Mouse (Mus musculus) intestine, embryonic 15.5 days (tissue): ENCODE results near the gene Trem3. TPM values are rescaled to one million over a fixed set of nuclear protein-coding genes. Genes with fewer than 3 reads are reported as not detected.
A peak's percentile ranks its signal among the peaks of the same experiment; 100 is the strongest.

Experiments
- ATAC-seq: fragments of 200-750 bp; cut with Nextera tagmentation; 2 replicates; pipeline ENCODE4 v1.8.0; 2017; ENCODE audit warnings: moderate TSS enrichment, moderate library complexity
- H3K27ac ChIP-seq: fragments of 300-500 bp; sonication (generic); 2 replicates; pipeline ENCODE4 v1.5.1; 2015; ENCODE audit warnings: mild to moderate bottlenecking, inconsistent platforms
- H3K27me3 ChIP-seq: fragments of 300-500 bp; sonication (generic); replicated peaks from 2 replicates; pipeline ENCODE4 v1.6.1; 2015; ENCODE audit warnings: inconsistent platforms
- H3K36me3 ChIP-seq: fragments of 300-500 bp; sonication (generic); 2 replicates; pipeline ENCODE4 v1.6.1; 2015; ENCODE audit warnings: inconsistent platforms
- H3K4me1 ChIP-seq: fragments of 300-500 bp; sonication (generic); replicated peaks from 2 replicates; pipeline ENCODE4 v1.6.1; 2015; ENCODE audit warnings: inconsistent platforms
- H3K4me2 ChIP-seq: fragments of 300-500 bp; sonication (generic); replicated peaks from 2 replicates; pipeline ENCODE4 v1.6.1; 2015; ENCODE audit warnings: mild to moderate bottlenecking, inconsistent platforms
- H3K4me3 ChIP-seq: fragments of 300-500 bp; sonication (generic); replicated peaks from 2 replicates; pipeline ENCODE4 v1.5.1; 2015; ENCODE audit warnings: inconsistent platforms
- H3K9ac ChIP-seq: fragments of 300-500 bp; sonication (generic); 2 replicates; pipeline ENCODE4 v1.6.1; 2015; ENCODE audit warnings: inconsistent platforms
- H3K9me3 ChIP-seq: fragments of 300-500 bp; sonication (generic); 2 replicates; pipeline ENCODE4 v1.6.1; 2016; ENCODE audit warnings: inconsistent platforms
- WGBS: fragments of 180-500 bp; shearing (Covaris S2); methylation state at CpG from one replicate; pipeline ENCODE4 v1.1.7; 2015; 5-methylcytosine and 5-hydroxymethylcytosine counted together
- polyA plus RNA-seq: library from polyadenylated mRNA; unstranded; fragments of >200 nt; fragmentation: Nextera tagmentation; extraction: Ambion mirVana; gene quantifications from 2 replicates; pipeline ENCODE4 v1.2.1, GENCODE M21; 2015

Gene Trem3
- polyA plus RNA-seq, 1 experiment from 2014 or later, result 0.19 TPM

GRCm38 (mm10) chr17:48300199-48300598, 52.6 kb downstream of the Trem3 start:
- peaks cover 4% of the 10 kb centered on the region; the same call in 1 of the 2 replicates for H3K4me1 ChIP-seq
- no peaks in the 10 kb centered on the region for H3K9me3 ChIP-seq
- no peaks in the 10 kb centered on the region for H3K27me3 ChIP-seq
- 48% methylated on average over 7 of the region's 7 CpGs for WGBS
- no peak overlapping the region for H3K4me3 ChIP-seq
- ATAC-seq, result peak; percentile 80; the same call in 1 of the 2 replicates
- no peak overlapping the region; the same call in 1 of the 2 replicates for H3K9ac ChIP-seq
- H3K4me2 ChIP-seq, result no peak overlapping the region; the same call in 1 of the 2 replicates
- no peaks in the 10 kb centered on the region for H3K36me3 ChIP-seq
- H3K27ac ChIP-seq, result no peak overlapping the region

- Histone ChIP-seq H3K4me1 (peaks cover 4% of the 10 kb centered on the region; the same call in 1 of the 2 replicates), H3K9me3 (no peaks in the 10 kb centered on the region), H3K4me2 (no peak overlapping the region), H3K27me3 (no peaks in the 10 kb centered on the region), H3K4me3 (no peak overlapping the region), H3K9ac (no peak overlapping the region), H3K27ac (no peak overlapping the region), H3K36me3 (no peaks in the 10 kb centered on the region)
- ATAC-seq, result no peak
- 77% methylated on average over 9 of the region's 9 CpGs for WGBS
These were observed 53.3 kb downstream of the Trem3 start for GRCm38 (mm10) chr17:48300861-48301260.

GRCm38 (mm10) chr17:48301792-48302191, 54.2 kb downstream of the Trem3 start:
- H3K27ac ChIP-seq, result no peak overlapping the region
- H3K9ac ChIP-seq, result no peak overlapping the region
- no peaks in the 10 kb centered on the region for H3K36me3 ChIP-seq
- no peak overlapping the region for H3K4me3 ChIP-seq
- no peaks in the 10 kb centered on the region for H3K9me3 ChIP-seq
- WGBS, result 84% methylated on average over 5 of the region's 5 CpGs
- peaks cover 4% of the 10 kb centered on the region; the same call in 1 of the 2 replicates for H3K4me1 ChIP-seq
- ATAC-seq, result no peak
- no peak overlapping the region for H3K4me2 ChIP-seq
- H3K27me3 ChIP-seq, result no peaks in the 10 kb centered on the region

Other genes with a start within 250 kb of the Trem3 start
- gene 1700122O11Rik, start 209.5 kb upstream of the Trem3 start, polyA plus RNA-seq, result not detected in 2 replicates
- not detected in 2 replicates for gene 1700067P10Rik, start 158.5 kb upstream of the Trem3 start, polyA plus RNA-seq
- 0.04 and 0.11 TPM in 2 replicates for gene 9830107B12Rik, start 101.5 kb upstream of the Trem3 start, polyA plus RNA-seq
- gene A530064D06Rik, start 80.5 kb upstream of the Trem3 start, polyA plus RNA-seq, result 0.11 TPM in 1 of 2 replicates, not detected in the other
- 0.24 and 0.37 TPM in 2 replicates for gene Trem1, start 15.0 kb upstream of the Trem3 start, polyA plus RNA-seq
- 2.4 and 3.3 TPM in 2 replicates for gene Treml4, start 16.5 kb downstream of the Trem3 start, polyA plus RNA-seq
- gene Treml2, start 51.7 kb downstream of the Trem3 start, polyA plus RNA-seq, result 0.24 and 0.37 TPM in 2 replicates
- 0.28 and 0.45 TPM in 2 replicates for gene B430306N03Rik, start 68.4 kb downstream of the Trem3 start, polyA plus RNA-seq
- gene Trem2, start 98.6 kb downstream of the Trem3 start, polyA plus RNA-seq, result 4.2 and 4.7 TPM in 2 replicates
- gene Treml1, start 112.1 kb downstream of the Trem3 start, polyA plus RNA-seq, result 0.44 and 0.68 TPM in 2 replicates
- 11.2 and 12.5 TPM in 2 replicates for gene Nfya, start 162.1 kb downstream of the Trem3 start, polyA plus RNA-seq
- 72.8 and 73.2 TPM in 2 replicates for gene Oard1, start 162.2 kb downstream of the Trem3 start, polyA plus RNA-seq
- gene Apobec2, start 185.2 kb downstream of the Trem3 start, polyA plus RNA-seq, result 3.8 and 4.1 TPM in 2 replicates
- 3.5 and 4.4 TPM in 2 replicates for gene Tspo2, start 203.7 kb downstream of the Trem3 start, polyA plus RNA-seq
- 36.3 and 38.9 TPM in 2 replicates for gene Unc5cl, start 207.1 kb downstream of the Trem3 start, polyA plus RNA-seq